Mouse (Mus musculus) MEL (cell line): ENCODE data around the gene Abl1.

Experiments used
- CHD2 ChIP-seq: IDR thresholded peaks from 2 replicates; pipeline ENCODE4 v1.6.1; 2011; ENCODE audit warnings: low read length, improper control_type of control experiment
- CTCF ChIP-seq, 3 experiments: IDR thresholded peaks in 2 of 3; conservative IDR thresholded peaks in 1 of 3; 2 replicates each; pipeline ENCODE4 v1.5.1; 2011 to 2012; ENCODE audit warnings: low read length in 3 of 3, low read depth in 2 of 3, mild to moderate bottlenecking in 2 of 3, improper control_type of control experiment in 1 of 3, inconsistent platforms in 1 of 3, mixed read lengths in 1 of 3, moderate library complexity in 1 of 3; ENCODE audit not compliant: control insufficient read depth in 1 of 3, insufficient read depth in 1 of 3, poor library complexity in 1 of 3, severe bottlenecking in 1 of 3
- E2F4 ChIP-seq: IDR thresholded peaks from 2 replicates; pipeline ENCODE4 v1.6.1; 2011; ENCODE audit warnings: low read depth, low read length, improper control_type of control experiment, borderline replicate concordance
- EP300 ChIP-seq, 2 experiments: IDR thresholded peaks; 2 replicates each; pipeline ENCODE4 v1.6.1; 2011; ENCODE audit warnings: improper control_type of control experiment in 2 of 2, low read length in 2 of 2, low read depth in 1 of 2, mild to moderate bottlenecking in 1 of 2
- GABPA ChIP-seq: IDR thresholded peaks from 2 replicates; pipeline ENCODE4 v1.6.1; 2012; ENCODE audit warnings: low read depth, mild to moderate bottlenecking, inconsistent platforms, low read length, improper control_type of control experiment, moderate library complexity
- MYC ChIP-seq: IDR thresholded peaks from 2 replicates; pipeline ENCODE4 v1.6.1; 2011; ENCODE audit warnings: low read depth, mild to moderate bottlenecking, low read length, improper control_type of control experiment, moderate library complexity
- POLR2A ChIP-seq, 2 experiments: IDR thresholded peaks; 2 replicates each; pipeline ENCODE4 v1.6.1; 2011 to 2012; ENCODE audit warnings: low read length in 2 of 2, mild to moderate bottlenecking in 2 of 2, control low read depth in 1 of 2, improper control_type of control experiment in 1 of 2, low read depth in 1 of 2, moderate library complexity in 1 of 2; ENCODE audit not compliant: control insufficient read depth in 1 of 2, insufficient read depth in 1 of 2, poor library complexity in 1 of 2
- POLR2AphosphoS2 ChIP-seq: IDR thresholded peaks from 2 replicates; pipeline ENCODE4 v1.6.1; 2011; ENCODE audit warnings: low read length, improper control_type of control experiment
- SMC3 ChIP-seq: IDR thresholded peaks from 2 replicates; pipeline ENCODE4 v1.6.1; 2011; ENCODE audit warnings: low read depth, low read length, improper control_type of control experiment
- TCF12 ChIP-seq: IDR thresholded peaks from 2 replicates; pipeline ENCODE4 v1.6.1; 2014; ENCODE audit warnings: low read depth, mild to moderate bottlenecking, inconsistent platforms, low read length, improper control_type of control experiment, moderate library complexity
- USF1 ChIP-seq: IDR thresholded peaks from 2 replicates; pipeline ENCODE4 v1.6.1; 2014; ENCODE audit warnings: low read depth, mild to moderate bottlenecking, inconsistent platforms, low read length, improper control_type of control experiment, moderate library complexity
- ZC3H11A ChIP-seq: IDR thresholded peaks from 2 replicates; pipeline ENCODE4 v1.6.1; 2012; ENCODE audit warnings: low read depth, mild to moderate bottlenecking, inconsistent platforms, low read length, improper control_type of control experiment

GRCm38 (mm10) chr2:31706531-31706930 lies 18.4 kb downstream of the Abl1 start:
- TF ChIP-seq TCF12 = peak; percentile 63
- no peak for TF ChIP-seq POLR2A (IDR thresholded peaks at IDR 0.05; ENCODE audit: control insufficient read depth in 1 of 2, insufficient read depth in 1 of 2, low read depth in 1 of 2, low read length in 2 of 2, poor library complexity in 1 of 2)
- no peak for TF ChIP-seq CTCF (IDR thresholded peaks at IDR 0.05 in 2 of 3, conservative IDR thresholded peaks at IDR 0.05 in 1 of 3; ENCODE audit: control insufficient read depth in 1 of 3, insufficient read depth in 1 of 3, low read depth in 2 of 3, low read length in 3 of 3, poor library complexity in 1 of 3, severe bottlenecking in 1 of 3)
- no peak for TF ChIP-seq POLR2AphosphoS2
- no peak for TF ChIP-seq CHD2
- no peak for TF ChIP-seq MYC
- TF ChIP-seq EP300 (IDR thresholded peaks at IDR 0.05; ENCODE audit: low read depth in 1 of 2, low read length in 2 of 2) = peak in 1 of 2 experiments; percentile 42; a peak in 2 of 4 replicates
- no peak for TF ChIP-seq E2F4
- no peak for TF ChIP-seq SMC3
- TF ChIP-seq GABPA = no peak
- no peak for TF ChIP-seq USF1
- TF ChIP-seq ZC3H11A = no peak
